Mouse (Mus musculus) stomach, postnatal 0 days (tissue): ENCODE data around the gene AI661453.

Experiments used
- CTCF ChIP-seq: IDR thresholded peaks from 2 replicates; pipeline ENCODE4 v1.5.1; 2016; ENCODE audit warnings: antibody characterized with exemption, low read depth, mild to moderate bottlenecking, moderate library complexity
- EP300 ChIP-seq: optimal IDR thresholded peaks from 2 replicates; pipeline ENCODE3; 2016; ENCODE audit warnings: antibody characterized with exemption

- TF ChIP-seq EP300: no peak
- no peak for TF ChIP-seq CTCF
Measured at GRCm38 (mm10) chr17:47506697-47507096, 70.3 kb downstream of the AI661453 start.
